Mouse (Mus musculus) erythroblast, embryonic 14.5 days (primary cell): ENCODE data around the gene Abhd12b.
"Not testable (repeated sequence)": the region's sequence is repeated elsewhere in the genome, so short reads cannot be mapped to it uniquely, and the experiment has no call there.

ENCODE experiments used
- GATA1 ChIP-seq: IDR thresholded peaks from 2 replicates; pipeline ENCODE4 v1.6.1; 2012; ENCODE audit warnings: low read length, inconsistent platforms, mixed read lengths
- TAL1 ChIP-seq: IDR thresholded peaks from 3 replicates; pipeline ENCODE4 v1.6.1; 2012; ENCODE audit warnings: low read length, inconsistent platforms, mixed read lengths

DNA sequence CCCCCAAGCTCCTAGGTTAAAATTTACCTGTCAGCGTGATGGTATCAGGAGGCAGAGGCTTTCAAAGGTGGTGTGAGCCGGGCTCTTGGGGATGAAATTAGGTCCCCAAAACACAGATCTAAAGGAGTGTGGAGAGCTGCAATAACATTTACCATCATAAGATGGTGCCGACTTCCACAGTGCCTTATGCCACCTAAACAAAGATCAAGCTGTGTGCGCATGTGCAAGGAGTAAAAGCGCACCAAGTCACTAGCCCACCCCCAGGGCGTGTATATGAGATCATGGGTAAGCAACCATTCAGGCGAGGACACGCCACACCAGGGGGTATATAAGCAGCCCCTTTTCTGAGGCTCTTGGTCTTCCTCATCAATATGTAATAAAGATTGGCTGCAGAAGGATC, 29.6 kb downstream of the Abhd12b start:
- TF ChIP-seq GATA1, TAL1: not testable (repeated sequence)
